Mouse (Mus musculus): ENCODE measurements around the gene Ndufs6.

Ndufs6 gene

GRCm38 (mm10) chr13:73306085-73306410 is 22.3 kb downstream of the Ndufs6 start:
- no peak for DNase-seq (ENCODE audit: low read depth, low spot score)

- no peak for DNase-seq (ENCODE audit: low read depth, low spot score)
These were observed 22.8 kb downstream of the Ndufs6 start for GRCm38 (mm10) chr13:73305398-73306084.

- no peak for DNase-seq (ENCODE audit: low read depth, low spot score)
These were observed 23.6 kb downstream of the Ndufs6 start for GRCm38 (mm10) chr13:73304729-73305128.

- DNase-seq (ENCODE audit: low read depth, low spot score) = no peak
These were observed 29.0 kb downstream of the Ndufs6 start for GRCm38 (mm10) chr13:73299322-73299721.

- DNase-seq (ENCODE audit: low read depth, low spot score) = no peak
These were observed 29.6 kb downstream of the Ndufs6 start for GRCm38 (mm10) chr13:73298717-73299116.

- DNase-seq (ENCODE audit: low read depth, low spot score) = no peak
These were observed 37.2 kb downstream of the Ndufs6 start for GRCm38 (mm10) chr13:73291102-73291501.

- peak; percentile 4 for DNase-seq (ENCODE audit: low read depth, low spot score)
These were observed 38.1 kb downstream of the Ndufs6 start for GRCm38 (mm10) chr13:73290206-73290605.

GRCm38 (mm10) chr13:73283534-73283933 is 44.8 kb downstream of the Ndufs6 start:
- no peak for DNase-seq (ENCODE audit: low read depth, low spot score)

GRCm38 (mm10) chr13:73282407-73282806 is 45.9 kb downstream of the Ndufs6 start:
- no peak for DNase-seq (ENCODE audit: low read depth, low spot score)

GRCm38 (mm10) chr13:73279196-73279595 is 49.1 kb downstream of the Ndufs6 start:
- DNase-seq (ENCODE audit: low read depth, low spot score) = no peak

- DNase-seq (ENCODE audit: low read depth, low spot score) = no peak
These were observed 50.5 kb downstream of the Ndufs6 start for GRCm38 (mm10) chr13:73277797-73278196.

- no peak for DNase-seq (ENCODE audit: low read depth, low spot score)
These were observed 51.0 kb downstream of the Ndufs6 start for GRCm38 (mm10) chr13:73277361-73277760.

- no peak for DNase-seq (ENCODE audit: low read depth, low spot score)
These were observed 54.8 kb downstream of the Ndufs6 start for GRCm38 (mm10) chr13:73273536-73273935.

GRCm38 (mm10) chr13:73272794-73273282 is 55.5 kb downstream of the Ndufs6 start:
- DNase-seq (ENCODE audit: low read depth, low spot score) = no peak

- DNase-seq (ENCODE audit: low read depth, low spot score) = no peak
These were observed 56.8 kb downstream of the Ndufs6 start for GRCm38 (mm10) chr13:73271336-73272242.

GRCm38 (mm10) chr13:73270451-73271081 is 57.8 kb downstream of the Ndufs6 start:
- no peak for DNase-seq (ENCODE audit: low read depth, low spot score)

- no peak for DNase-seq (ENCODE audit: low read depth, low spot score)
These were observed 58.5 kb downstream of the Ndufs6 start for GRCm38 (mm10) chr13:73269891-73270290.

Data from skeletal muscle tissue, adult 2 months (tissue).